Mouse (Mus musculus) CH12.LX (cell line): ENCODE measurements around the gene Vav2. TPM values are rescaled to one million over a fixed set of nuclear protein-coding genes. Genes with fewer than 3 reads are reported as not detected.

ENCODE experiments used
- DNase-seq: peaks from one replicate; pipeline ENCODE4 v3.0.0-alpha.2; 2013; ENCODE audit errors: extremely low read depth
- H3K27ac ChIP-seq: 2 replicates; pipeline ENCODE4 v1.5.1; 2012; ENCODE audit warnings: low read depth, mild to moderate bottlenecking, control low read depth, moderate library complexity; ENCODE audit not compliant: insufficient read depth
- H3K27me3 ChIP-seq: replicated peaks from 2 replicates; pipeline ENCODE3; 2012; ENCODE audit warnings: inconsistent platforms
- H3K36me3 ChIP-seq, 2 experiments: replicated peaks in 1 of 2; 2 replicates each; pipeline versions ENCODE3 to v1.6.1; 2012; ENCODE audit warnings: inconsistent platforms in 1 of 2, low read length in 1 of 2, mild to moderate bottlenecking in 1 of 2, mixed read lengths in 1 of 2, moderate library complexity in 1 of 2; ENCODE audit not compliant: control insufficient read depth in 1 of 2, insufficient read depth in 1 of 2
- H3K4me1 ChIP-seq, 2 experiments: 2 replicates each; pipeline ENCODE4 v1.6.1; 2012; ENCODE audit warnings: inconsistent platforms in 1 of 2, moderate library complexity in 1 of 2; ENCODE audit not compliant: insufficient read depth in 2 of 2, control insufficient read depth in 1 of 2
- H3K4me2 ChIP-seq: 2 replicates; pipeline ENCODE4 v1.6.1; 2012; ENCODE audit warnings: low read depth, mild to moderate bottlenecking, control low read depth; ENCODE audit not compliant: poor library complexity, insufficient read depth, severe bottlenecking
- H3K4me3 ChIP-seq, 3 experiments: fragments of 150-350 bp in 1 of 3; sonication (generic) in 1 of 3; replicated peaks in 1 of 3; 2 replicates each; pipeline versions ENCODE3 to v1.5.1; 2011 to 2012; ENCODE audit warnings: low read depth in 2 of 3, low read length in 2 of 3, mild to moderate bottlenecking in 2 of 3, moderate library complexity in 2 of 3, control low read depth in 1 of 3, improper control_type of control experiment in 1 of 3, inconsistent platforms in 1 of 3, mixed read lengths in 1 of 3; ENCODE audit not compliant: poor library complexity in 1 of 3
- H3K79me2 ChIP-seq: replicated peaks from 2 replicates; pipeline ENCODE4 v1.6.1; 2012; ENCODE audit warnings: mild to moderate bottlenecking, moderate library complexity; ENCODE audit not compliant: control insufficient read depth, poor library complexity, insufficient read depth, severe bottlenecking; ENCODE audit errors: extremely low read depth
- H3K9ac ChIP-seq: 2 replicates; pipeline ENCODE4 v1.6.1; 2012; ENCODE audit warnings: low read depth, mild to moderate bottlenecking, control low read depth, moderate library complexity; ENCODE audit not compliant: insufficient read depth
- H3K9me3 ChIP-seq: replicated peaks from 2 replicates; pipeline ENCODE3; 2012; ENCODE audit warnings: low read length, inconsistent platforms, mixed read lengths
- CHD1 ChIP-seq: IDR thresholded peaks from 2 replicates; pipeline ENCODE4 v1.6.1; 2012; ENCODE audit warnings: low read depth, low read length, improper control_type of control experiment, inconsistent platforms
- E2F4 ChIP-seq: IDR thresholded peaks from 2 replicates; pipeline ENCODE4 v1.6.1; 2011; ENCODE audit warnings: low read depth, low read length, improper control_type of control experiment; ENCODE audit not compliant: insufficient replicate concordance
- EP300 ChIP-seq: IDR thresholded peaks from 2 replicates; pipeline ENCODE4 v1.6.1; 2011; ENCODE audit warnings: low read length, improper control_type of control experiment
- ETS1 ChIP-seq: conservative IDR thresholded peaks from 2 replicates; pipeline ENCODE4 v1.6.1; 2012; ENCODE audit warnings: low read depth, mild to moderate bottlenecking, inconsistent platforms, low read length, improper control_type of control experiment, moderate library complexity
- IRF4 ChIP-seq: IDR thresholded peaks from 2 replicates; pipeline ENCODE4 v1.6.1; 2014; ENCODE audit warnings: low read depth, mild to moderate bottlenecking, inconsistent platforms, low read length, improper control_type of control experiment
- JUN ChIP-seq: IDR thresholded peaks from 2 replicates; pipeline ENCODE4 v1.6.1; 2011; ENCODE audit warnings: low read depth, mild to moderate bottlenecking, low read length, improper control_type of control experiment, moderate library complexity; ENCODE audit not compliant: insufficient read depth
- JUND ChIP-seq: conservative IDR thresholded peaks from 2 replicates; pipeline ENCODE4 v1.6.1; 2011; ENCODE audit warnings: low read depth, low read length, improper control_type of control experiment
- KAT2A ChIP-seq: IDR thresholded peaks from 2 replicates; pipeline ENCODE4 v1.6.1; 2012; ENCODE audit warnings: low read length, improper control_type of control experiment, inconsistent platforms; ENCODE audit not compliant: insufficient replicate concordance
- MXI1 ChIP-seq: IDR thresholded peaks from 2 replicates; pipeline ENCODE4 v1.6.1; 2011; ENCODE audit warnings: mild to moderate bottlenecking, low read depth, low read length, improper control_type of control experiment
- MYC ChIP-seq: IDR thresholded peaks from 2 replicates; pipeline ENCODE4 v1.6.1; 2011; ENCODE audit warnings: low read depth, mild to moderate bottlenecking, improper control_type of control experiment, low read length
- POLR2AphosphoS2 ChIP-seq: IDR thresholded peaks from 2 replicates; pipeline ENCODE4 v1.6.1; 2011; ENCODE audit warnings: low read depth, low read length, improper control_type of control experiment
- SIN3A ChIP-seq: IDR thresholded peaks from 2 replicates; pipeline ENCODE4 v1.6.1; 2012; ENCODE audit warnings: low read length, improper control_type of control experiment, inconsistent platforms
- SMC3 ChIP-seq: IDR thresholded peaks from 2 replicates; pipeline ENCODE4 v1.6.1; 2011; ENCODE audit warnings: low read depth, low read length, improper control_type of control experiment
- TCF12 ChIP-seq: IDR thresholded peaks from 2 replicates; pipeline ENCODE4 v1.6.1; 2014; ENCODE audit warnings: low read depth, mild to moderate bottlenecking, inconsistent platforms, low read length, improper control_type of control experiment
- UBTF ChIP-seq: IDR thresholded peaks from 2 replicates; pipeline ENCODE4 v1.6.1; 2012; ENCODE audit warnings: low read depth, mild to moderate bottlenecking, inconsistent platforms, low read length, improper control_type of control experiment, moderate library complexity
- USF1 ChIP-seq: IDR thresholded peaks from 2 replicates; pipeline ENCODE4 v1.6.1; 2014; ENCODE audit warnings: low read depth, mild to moderate bottlenecking, inconsistent platforms, low read length, improper control_type of control experiment
- ZC3H11A ChIP-seq: IDR thresholded peaks from 2 replicates; pipeline ENCODE4 v1.6.1; 2012; ENCODE audit warnings: low read depth, mild to moderate bottlenecking, inconsistent platforms, low read length, improper control_type of control experiment
- ZKSCAN1 ChIP-seq: IDR thresholded peaks from 2 replicates; pipeline ENCODE4 v1.6.1; 2012; ENCODE audit warnings: low read depth, inconsistent platforms, low read length, improper control_type of control experiment, borderline replicate concordance
- ZMIZ1 ChIP-seq: IDR thresholded peaks from 2 replicates; pipeline ENCODE4 v1.6.1; 2012; ENCODE audit warnings: low read depth, mild to moderate bottlenecking, inconsistent platforms, low read length, improper control_type of control experiment
- dilution Hi-C: fragments of 300-500 bp; cut with MboI; formaldehyde crosslinking; loops from 2 replicates; pipeline ENCODE4 v1.14.3; 2020; ENCODE audit warnings: low sequenced_read_pairs; ENCODE audit not compliant: extremely low pct_unique_long_range_greater_than_20kb, extremely low pct_ligation_motif_present
- in situ Hi-C: fragments of 300-500 bp; cut with MboI; formaldehyde crosslinking; loops from 3 replicates; pipeline ENCODE4 v1.14.3; 2019; ENCODE audit warnings: low sequenced_read_pairs, low pct_ligation_motif_present, low pct_unique_long_range_greater_than_20kb, mixed read lengths
- polyA plus RNA-seq: library from polyadenylated mRNA; unstranded; fragments of >175 nt; gene quantifications from 2 replicates; pipeline ENCODE4 v1.2.1, GENCODE M21; 2012; ENCODE audit warnings: low read depth; ENCODE audit not compliant: insufficient read length
- total RNA-seq, 2 experiments: library from RNA; depleted of rRNA; stranded (reverse); fragments of 300-350 nt in 1 of 2; fragments of >200 nt in 1 of 2; gene quantifications; 2 replicates each; pipeline ENCODE4 v1.2.3; 2012 to 2014

Vav2 gene
- total and polyA plus RNA-seq, 3 experiments: 31.5 to 46.8 (median 46.6) TPM

DNA sequence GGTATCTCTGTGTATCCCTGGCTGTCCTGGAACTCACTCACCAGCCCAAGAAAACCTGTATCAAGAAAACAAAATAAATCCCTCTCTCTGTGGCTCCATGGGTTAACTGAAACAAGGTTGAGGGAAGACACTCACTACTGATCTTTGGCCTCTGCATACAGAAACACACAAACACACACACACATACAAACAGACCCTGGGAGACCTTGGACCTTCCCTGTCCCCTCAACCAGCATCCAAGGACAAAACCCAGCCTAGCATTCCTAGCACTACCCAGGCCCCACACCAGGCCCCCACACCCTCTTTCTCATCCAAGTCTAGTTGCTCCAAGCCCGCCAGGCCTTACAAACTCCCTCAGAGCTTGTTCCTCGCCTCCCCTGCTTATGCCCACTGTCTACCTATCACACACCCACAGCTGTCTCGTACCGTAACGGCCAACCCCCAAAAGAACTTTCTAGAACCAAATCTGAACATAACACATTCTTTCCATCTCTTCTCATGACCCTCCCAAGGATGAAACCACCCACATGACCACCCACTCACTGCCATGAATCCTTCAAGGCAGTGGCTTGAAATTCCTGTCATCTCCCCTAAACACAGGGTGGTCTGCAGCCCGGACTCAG, 16.2 kb downstream of the Vav2 start:
- dilution Hi-C loops: no loop called here
- no peak for DNase-seq
- H3K27ac ChIP-seq: peak overlapping the region; percentile 98
- no peaks in the 10 kb centered on the region for H3K27me3 ChIP-seq
- TF ChIP-seq TCF12: no peak
- TF ChIP-seq SMC3: no peak
- no peak for TF ChIP-seq SIN3A
- TF ChIP-seq POLR2AphosphoS2: no peak
- TF ChIP-seq USF1: no peak
- 0 out of 2 replicates have a peak, but pooled peaks have one; percentile 24 for TF ChIP-seq UBTF
- peak; percentile 26; the same call in 1 of the 2 replicates for TF ChIP-seq ETS1
- no peak for TF ChIP-seq JUN
- no peak for TF ChIP-seq JUND
- TF ChIP-seq E2F4: no peak
- TF ChIP-seq ZC3H11A: no peak
- TF ChIP-seq MYC: no peak
- in situ Hi-C loops: no loop called here
- peaks cover 0 to 17% of the 10 kb centered on the region in 2 experiments for H3K36me3 ChIP-seq
- H3K4me2 ChIP-seq: peak overlapping the region; percentile 76
- no peaks in the 10 kb centered on the region for H3K9me3 ChIP-seq
- H3K4me3 ChIP-seq: peak overlapping the region; percentile 61 to 65 (median 63)
- peaks cover 35 to 72% of the 10 kb centered on the region in 2 experiments for H3K4me1 ChIP-seq
- H3K79me2 ChIP-seq: peaks cover 85% of the 10 kb centered on the region
- peak overlapping the region; percentile 83 for H3K9ac ChIP-seq

DNA sequence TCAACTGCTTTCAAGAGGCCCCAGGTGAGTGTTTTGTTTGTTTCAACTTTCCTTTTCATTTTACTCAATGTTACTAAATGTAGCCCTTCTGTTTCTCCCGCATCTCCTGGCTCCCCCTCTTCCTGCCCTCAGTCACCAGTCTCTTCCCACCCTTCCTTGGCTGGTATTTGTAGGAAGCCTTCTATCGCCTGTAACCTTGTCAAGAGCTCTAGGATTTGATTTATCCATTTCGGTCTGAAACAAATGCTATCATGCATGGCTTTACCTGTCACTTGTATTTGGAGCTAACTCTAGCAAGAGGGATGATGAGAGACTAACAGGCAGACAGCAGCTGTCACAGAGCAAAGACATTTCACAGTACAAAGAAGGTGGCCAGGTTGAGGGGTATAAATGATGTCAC, 18.6 kb downstream of the Vav2 start:
- Histone ChIP-seq H3K4me1 (peaks cover 32 to 71% of the 10 kb centered on the region in 2 experiments), H3K4me3 (peak overlapping the region; percentile 2 to 58 (median 51)), H3K27me3 (no peaks in the 10 kb centered on the region), H3K9me3 (no peaks in the 10 kb centered on the region), H3K4me2 (peak overlapping the region; percentile 76), H3K79me2 (peaks cover 76% of the 10 kb centered on the region), H3K27ac (peak overlapping the region; percentile 92), H3K9ac (peak overlapping the region; percentile 67; the same call in 1 of the 2 replicates), H3K36me3 (peaks cover 0 to 17% of the 10 kb centered on the region in 2 experiments)
- in situ Hi-C loops (no loop called here), dilution Hi-C loops (no loop called here)
- TF ChIP-seq SMC3 (no peak), ZMIZ1 (0 out of 2 replicates have a peak, but pooled peaks have one; percentile 36), MXI1 (peak; percentile 51; the same call in 1 of the 2 replicates), KAT2A (no peak), EP300 (0 out of 2 replicates have a peak, but pooled peaks have one; percentile 7), ZKSCAN1 (no peak), POLR2AphosphoS2 (no peak), CHD1 (peak; percentile 50; the same call in 1 of the 2 replicates), IRF4 (0 out of 2 replicates have a peak, but pooled peaks have one; percentile 17)
- DNase-seq: no peak
